Mouse (Mus musculus) telencephalon, adult 2 months (tissue): ENCODE measurements around the gene Gm26566.

Experiments used
- DNase-seq: peaks from one replicate; pipeline ENCODE4 v3.0.0-alpha.2; 2011; ENCODE audit warnings: low read depth, low spot score

The Gm26566 gene

GRCm38 (mm10) chr4:88721791-88722721 lies at the start of gene Gm26566, which contains the start of gene Klhl9:
TSS of gene Gm26566 (plus strand) at chr4:88721805.
TSS of gene Klhl9 (minus strand) at chr4:88722465.
- DNase-seq: peak; percentile 89

GRCm38 (mm10) chr4:88676824-88677223 lies 44.8 kb upstream of the Gm26566 start, which contains the start of gene Ifna16:
TSS of gene Ifna16 (minus strand) at chr4:88676924.
- DNase-seq: no peak

- DNase-seq: no peak
Observed at GRCm38 (mm10) chr4:88680362-88680761, 41.2 kb upstream of the Gm26566 start.

- no peak for DNase-seq
Observed at GRCm38 (mm10) chr4:88681353-88681752, 40.3 kb upstream of the Gm26566 start.

DNA sequence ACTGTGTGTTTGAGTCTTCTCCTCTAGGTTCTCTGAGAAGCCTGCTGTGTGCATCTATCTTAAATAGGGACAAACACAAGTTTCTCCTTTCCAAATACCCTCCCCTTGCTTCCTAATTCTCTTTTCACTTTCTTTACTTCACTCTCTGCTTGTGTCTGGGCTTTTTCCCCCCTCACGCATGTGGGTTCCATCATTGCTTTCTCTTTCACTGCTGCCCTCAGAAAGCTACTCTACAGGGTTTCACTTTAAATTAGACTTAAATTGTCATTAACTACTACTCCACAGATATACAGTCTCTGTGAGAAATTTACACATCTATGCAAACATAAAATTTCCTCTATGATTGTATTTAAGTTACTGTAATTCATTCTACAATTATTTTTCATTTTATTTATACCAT lies 37.8 kb upstream of the Gm26566 start, which contains the start of gene Ifna2:
Gene Ifna2, minus strand, starts transcription at position 101 of the 400 bp plus-strand sequence.
- no peak for DNase-seq

GRCm38 (mm10) chr4:88691259-88691658 lies 30.3 kb upstream of the Gm26566 start, which contains the start of gene Ifnab:
TSS of gene Ifnab (minus strand) at chr4:88691359.
- DNase-seq: no peak

DNA sequence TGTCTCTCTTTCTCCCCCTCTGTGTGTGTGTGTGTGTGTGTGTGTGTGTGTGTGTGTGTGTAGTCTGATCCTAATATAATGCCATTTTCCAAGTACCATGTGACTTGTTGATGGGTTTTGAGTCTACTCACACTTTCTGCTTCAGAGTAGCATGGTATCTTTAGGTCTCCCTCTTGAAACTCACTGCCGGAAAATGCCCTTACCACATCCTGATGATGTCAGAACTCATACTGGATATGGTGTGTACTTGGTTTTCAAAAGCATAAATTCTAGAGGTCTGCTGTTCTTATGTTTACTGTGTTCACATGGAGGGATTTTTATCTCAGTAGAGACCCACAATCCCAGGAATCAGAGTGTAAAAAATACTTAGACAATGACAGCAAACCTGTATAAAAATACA lies 29.1 kb upstream of the Gm26566 start:
- no peak for DNase-seq

GRCm38 (mm10) chr4:88693392-88693791 lies 28.2 kb upstream of the Gm26566 start:
- DNase-seq: no peak

DNA sequence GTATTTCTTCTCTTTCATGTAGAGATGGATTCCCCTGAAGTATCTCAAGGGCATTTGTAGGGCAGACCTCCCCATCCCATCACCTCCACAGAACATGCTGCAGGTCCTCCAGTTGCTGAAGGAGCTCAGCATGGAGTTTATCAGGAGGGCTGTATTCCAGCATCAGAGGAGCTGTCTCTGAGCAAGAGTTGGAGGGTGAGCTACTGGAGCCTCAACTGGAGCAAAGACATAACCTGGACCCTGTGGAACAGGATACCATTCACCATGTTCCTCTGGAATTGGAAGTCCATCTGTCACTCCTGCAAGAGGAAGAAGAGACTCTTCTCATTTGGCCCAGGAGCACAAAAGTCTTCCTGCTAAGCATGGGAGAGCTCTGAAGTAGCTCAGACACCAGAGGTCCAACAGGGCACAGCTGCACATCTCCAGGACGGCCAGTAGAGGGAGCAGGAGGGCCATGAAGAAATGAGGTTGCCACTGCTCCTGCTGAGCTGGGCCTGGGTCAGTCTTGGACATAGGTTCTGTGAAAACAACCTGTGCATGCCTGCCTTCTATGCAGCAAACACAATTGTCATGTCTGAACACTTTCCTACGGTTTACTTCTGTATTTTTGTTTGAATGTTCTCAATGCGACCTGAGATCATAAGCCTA lies 25.2 kb upstream of the Gm26566 start:
- no peak for DNase-seq

GRCm38 (mm10) chr4:88697108-88697507 lies 24.5 kb upstream of the Gm26566 start:
- DNase-seq: no peak

DNA sequence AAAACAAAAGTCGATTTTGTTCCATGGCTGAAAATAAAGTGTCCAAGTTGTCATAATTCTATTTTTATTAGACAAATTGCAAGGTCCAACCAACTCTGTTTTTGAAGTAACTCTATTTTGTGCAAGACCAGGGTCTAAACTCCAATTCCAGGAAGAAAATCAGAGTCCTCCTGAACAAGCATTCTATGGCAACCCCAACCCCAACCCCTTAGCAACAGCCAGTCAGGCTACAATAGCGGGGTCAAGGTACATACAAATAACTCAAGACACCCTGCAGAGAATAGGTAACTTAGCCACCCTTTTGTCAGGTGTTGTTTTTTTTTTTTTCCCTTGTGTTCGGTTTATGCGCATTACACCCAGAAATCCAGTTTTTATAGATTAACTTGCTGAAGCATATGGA lies 23.9 kb upstream of the Gm26566 start:
- no peak for DNase-seq

- no peak for DNase-seq
Observed at GRCm38 (mm10) chr4:88698781-88699180, 22.8 kb upstream of the Gm26566 start.

- DNase-seq: no peak
Observed at GRCm38 (mm10) chr4:88699301-88699700, 22.3 kb upstream of the Gm26566 start.

DNA sequence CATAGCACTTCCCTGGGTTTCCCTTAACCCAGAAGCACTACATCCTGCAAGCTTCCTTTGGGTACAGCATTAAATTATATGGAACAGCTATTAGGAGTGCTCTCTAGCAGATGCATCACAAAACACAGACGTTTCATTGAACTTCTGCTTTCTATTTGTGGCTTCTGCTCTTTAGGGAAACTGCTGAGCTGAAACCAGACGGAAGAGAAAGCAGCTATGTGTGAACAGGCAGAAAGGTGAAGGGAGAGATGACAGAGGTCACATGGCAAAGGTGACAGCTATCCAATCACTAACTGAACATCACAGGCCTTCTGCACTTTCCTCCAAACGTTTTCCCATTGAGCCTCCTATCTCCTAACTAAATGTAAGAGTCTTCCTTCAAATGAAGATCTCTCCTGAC lies 15.7 kb upstream of the Gm26566 start:
- no peak for DNase-seq

DNA sequence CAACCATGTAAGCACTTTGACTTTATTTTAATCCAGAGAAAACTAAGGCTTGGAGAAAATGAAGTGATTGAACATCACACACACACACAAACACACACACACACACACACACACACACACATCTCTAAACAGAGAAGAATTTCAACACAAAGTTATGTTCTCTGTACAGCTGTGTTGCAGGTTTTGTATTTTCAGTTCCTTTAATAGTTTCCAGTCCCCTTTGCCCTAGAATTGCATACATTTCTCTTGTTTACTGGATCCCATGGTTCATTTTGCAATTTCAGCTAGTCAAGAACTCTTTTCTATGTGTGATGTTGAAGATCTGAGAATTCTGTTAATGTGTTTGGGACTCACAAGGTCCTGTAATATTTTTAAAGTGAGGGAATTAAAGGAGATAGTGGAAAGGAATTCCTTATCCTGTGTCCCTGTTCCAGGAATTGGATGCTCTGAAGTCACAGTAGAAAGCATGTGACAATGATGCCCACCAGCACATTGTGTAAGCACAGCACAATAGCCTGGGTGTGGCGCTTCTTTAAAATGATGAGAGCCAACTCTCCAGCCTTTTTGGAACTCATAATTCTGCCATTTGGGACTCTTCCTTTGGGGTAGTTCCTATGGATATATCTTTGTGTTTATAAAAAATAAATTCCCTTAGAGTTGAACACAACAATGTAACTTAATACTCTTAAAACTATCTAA lies 14.3 kb upstream of the Gm26566 start:
- DNase-seq: no peak

DNA sequence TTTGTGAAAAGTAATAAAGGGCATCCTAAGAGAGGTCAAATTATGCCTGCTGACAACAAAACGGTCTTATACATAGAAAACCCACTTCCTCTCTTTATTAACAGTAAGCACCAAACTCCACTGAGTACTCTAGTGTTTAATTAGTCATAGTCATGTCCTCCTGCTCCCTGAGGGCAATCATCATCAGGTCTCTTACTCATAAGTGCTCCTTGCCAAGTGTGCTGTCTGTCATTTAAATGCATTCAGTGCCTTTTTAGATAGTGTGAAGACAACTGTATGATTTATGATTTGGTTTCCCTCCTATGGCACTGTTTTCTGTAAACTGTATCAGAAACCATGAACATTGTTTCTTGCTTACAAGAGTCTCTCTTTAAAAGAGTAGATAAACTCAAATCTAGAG lies 7.3 kb upstream of the Gm26566 start:
- no peak for DNase-seq

- DNase-seq: no peak
Observed at GRCm38 (mm10) chr4:88715059-88715458, 6.5 kb upstream of the Gm26566 start.

- no peak for DNase-seq
Observed at GRCm38 (mm10) chr4:88718715-88719114, 2.9 kb upstream of the Gm26566 start.

DNA sequence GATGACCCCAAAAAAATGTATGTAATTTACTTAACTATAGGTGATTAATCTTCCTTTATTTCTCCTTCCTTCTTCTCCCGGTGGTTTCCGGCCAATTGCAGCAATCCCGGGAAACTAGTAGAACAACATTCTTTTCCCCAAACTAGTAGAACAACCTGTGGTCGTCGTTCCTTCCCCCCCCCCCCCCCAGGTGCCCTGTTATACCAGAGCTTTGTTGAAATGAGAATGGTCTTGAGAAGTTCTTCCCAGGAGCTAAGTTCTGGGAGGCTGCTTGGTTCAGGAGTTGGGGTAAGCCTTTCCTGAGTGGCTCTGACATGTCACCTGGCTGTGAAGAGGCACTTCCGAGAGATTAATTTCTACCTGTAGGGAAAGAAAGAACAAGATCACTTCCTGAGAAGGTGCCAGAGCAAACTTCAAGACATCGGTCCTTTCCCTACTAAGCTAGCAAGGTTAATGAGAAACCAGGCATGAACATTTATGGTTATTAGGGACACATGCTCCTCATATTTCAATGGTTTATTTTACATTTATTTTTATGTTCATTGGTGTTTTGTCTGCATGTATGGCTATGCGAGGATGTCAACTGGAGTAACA lies 2.0 kb downstream of the Gm26566 start:
- no peak for DNase-seq

GRCm38 (mm10) chr4:88726727-88727126 lies 5.1 kb downstream of the Gm26566 start:
- no peak for DNase-seq

- no peak for DNase-seq
Observed at GRCm38 (mm10) chr4:88727324-88727723, 5.7 kb downstream of the Gm26566 start.

GRCm38 (mm10) chr4:88738480-88738879 lies 16.9 kb downstream of the Gm26566 start:
- DNase-seq: no peak
